Mouse (Mus musculus) embryonic fibroblast, embryonic 13.5 days (primary cell): ENCODE results near the gene Nhsl2. TPM values are rescaled to one million over a fixed set of nuclear protein-coding genes. Genes with fewer than 3 reads are reported as not detected.
"Not testable (repeated sequence)": the region's sequence is repeated elsewhere in the genome, so short reads cannot be mapped to it uniquely, and the experiment has no call there.

Experiments
- H3K27ac ChIP-seq: 2 replicates; pipeline ENCODE4 v1.5.1; 2012; ENCODE audit warnings: low read length, control low read depth, inconsistent platforms; ENCODE audit not compliant: insufficient read depth
- H3K4me1 ChIP-seq: 2 replicates; pipeline ENCODE4 v1.6.1; 2011; ENCODE audit warnings: low read length; ENCODE audit not compliant: control insufficient read depth, insufficient read depth
- H3K4me3 ChIP-seq: 2 replicates; pipeline ENCODE4 v1.5.1; 2011; ENCODE audit warnings: mild to moderate bottlenecking, control low read depth, low read length; ENCODE audit not compliant: insufficient read depth
- CTCF ChIP-seq: IDR thresholded peaks from 2 replicates; pipeline ENCODE4 v1.5.1; 2011; ENCODE audit warnings: mild to moderate bottlenecking, control low read depth, low read length, moderate library complexity, borderline replicate concordance; ENCODE audit not compliant: insufficient read depth
- POLR2A ChIP-seq: IDR thresholded peaks from 2 replicates; pipeline ENCODE4 v1.6.1; 2011; ENCODE audit warnings: low read depth, mild to moderate bottlenecking, control low read depth, low read length, moderate library complexity
- polyA plus RNA-seq: library from polyadenylated mRNA; stranded (reverse); fragments of >200 nt; gene quantifications from 2 replicates; pipeline ENCODE4 v1.2.4, GENCODE M21; 2011; ENCODE audit warnings: low read depth; ENCODE audit not compliant: missing spikeins, insufficient read length

Nhsl2 gene
- polyA plus RNA-seq = 6.2 and 15.6 TPM in 2 replicates

- TF ChIP-seq POLR2A = peak; percentile 64; the same call in 1 of the 2 replicates
- TF ChIP-seq CTCF = no peak
- no peak within 1 kb of the TSS for H3K27ac ChIP-seq
- H3K4me1 ChIP-seq = peaks cover 3% of the 10 kb centered on the region; the same call in 1 of the 2 replicates
- H3K4me3 ChIP-seq = peak within 1 kb of the TSS; percentile 40
Measured at GRCm38 (mm10) chrX:101849281-101849821, at the start of gene Nhsl2. Gene Nhsl2 (plus strand): TSS chrX:101849385.

DNA sequence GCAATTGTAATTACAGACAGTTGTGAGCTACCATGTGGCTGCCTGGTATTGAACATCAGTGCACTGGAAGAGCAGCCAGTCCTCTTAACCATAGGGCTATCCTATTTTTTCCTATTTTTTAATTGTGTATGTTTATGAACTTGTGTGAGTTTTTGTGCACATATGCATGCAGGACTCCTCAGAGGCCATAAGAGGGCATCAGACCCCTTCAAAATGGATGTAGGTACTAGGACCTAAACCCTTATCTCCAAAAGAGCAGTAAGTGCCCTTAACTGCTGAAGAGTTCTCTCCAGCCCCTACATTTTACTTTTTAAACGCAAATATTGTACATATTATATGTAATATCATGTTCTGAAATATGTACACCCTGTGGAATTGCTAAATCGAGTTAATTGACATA, 43.7 kb upstream of the Nhsl2 start:
- no peak overlapping the region for H3K27ac ChIP-seq
- no peak overlapping the region for H3K4me3 ChIP-seq
- no peaks in the 10 kb centered on the region for H3K4me1 ChIP-seq
- TF ChIP-seq CTCF = no peak
- TF ChIP-seq POLR2A = no peak

DNA sequence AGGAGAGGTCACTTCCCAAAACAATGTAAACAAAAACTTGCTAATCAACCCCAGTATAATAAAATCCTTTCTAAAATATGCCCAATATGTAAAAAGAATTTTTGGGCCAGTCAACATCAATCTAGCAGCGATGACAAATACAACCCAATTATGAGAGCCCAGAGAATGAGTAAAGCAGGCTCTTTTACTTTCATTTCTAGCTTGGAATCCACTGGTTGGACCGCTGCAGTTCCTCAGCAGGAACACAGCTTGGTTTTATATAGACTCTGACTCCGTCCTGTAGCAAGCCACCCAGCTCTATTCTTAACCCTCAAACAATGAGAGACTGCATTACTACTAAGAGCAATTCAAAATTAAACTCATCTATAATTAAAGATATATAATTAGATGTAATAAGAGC, 37.4 kb upstream of the Nhsl2 start:
- no peaks in the 10 kb centered on the region for H3K4me1 ChIP-seq
- no peak overlapping the region for H3K4me3 ChIP-seq
- no peak overlapping the region for H3K27ac ChIP-seq
- TF ChIP-seq POLR2A = no peak

DNA sequence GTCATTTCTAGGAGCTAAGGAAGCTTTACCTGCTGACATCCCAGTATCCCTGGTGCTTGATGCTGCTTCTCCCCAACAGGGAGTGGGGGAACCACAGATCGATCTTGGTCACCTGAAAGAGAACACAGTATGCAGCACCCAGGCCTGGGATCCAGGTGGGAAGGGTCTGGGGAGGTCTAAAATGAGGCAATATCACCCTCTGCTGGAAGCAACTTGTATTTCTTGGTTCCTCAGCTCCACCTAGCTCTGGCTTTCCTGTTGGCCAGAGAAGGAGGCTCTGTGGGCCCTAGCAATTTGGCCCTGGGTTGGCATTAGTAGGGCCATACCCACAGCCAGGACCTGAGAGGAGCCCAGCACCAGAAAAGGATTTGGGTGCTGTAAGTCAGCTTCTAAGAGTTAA, 30.0 kb upstream of the Nhsl2 start:
- Histone ChIP-seq H3K4me1 (no peaks in the 10 kb centered on the region), H3K4me3 (no peak overlapping the region), H3K27ac (no peak overlapping the region)
- TF ChIP-seq CTCF = no peak
- TF ChIP-seq POLR2A = no peak

DNA sequence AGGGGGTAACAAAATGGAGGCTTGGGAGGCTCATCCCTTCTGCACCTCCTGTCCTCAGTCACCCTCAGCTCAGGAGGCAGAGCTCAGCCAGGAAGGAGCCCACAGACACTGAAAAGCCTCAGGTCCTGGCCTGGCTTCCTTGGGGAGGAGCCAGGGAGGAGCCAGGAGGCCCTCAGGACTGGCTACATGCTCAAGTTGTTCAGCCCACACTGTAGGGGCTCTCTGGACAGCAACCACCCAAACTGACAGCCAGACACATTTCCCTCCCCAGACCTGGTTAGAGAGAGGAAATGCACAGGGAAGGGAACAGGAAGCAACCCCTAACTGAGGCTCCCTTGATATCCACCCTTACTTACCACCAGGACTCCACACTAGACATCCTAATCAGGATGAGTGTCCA, 29.2 kb upstream of the Nhsl2 start:
- H3K4me1 ChIP-seq, H3K27ac ChIP-seq, H3K4me3 ChIP-seq: not testable (repeated sequence)

- no peak for TF ChIP-seq POLR2A
- no peak for TF ChIP-seq CTCF
- no peak overlapping the region for H3K4me3 ChIP-seq
- H3K4me1 ChIP-seq = peaks cover 3% of the 10 kb centered on the region; the same call in 1 of the 2 replicates
- H3K27ac ChIP-seq = no peak overlapping the region
Measured at GRCm38 (mm10) chrX:101847191-101847795, 1.9 kb upstream of the Nhsl2 start.

- TF ChIP-seq CTCF (no peak), POLR2A (no peak)
Measured at GRCm38 (mm10) chrX:101849901-101850551, 841 bp downstream of the Nhsl2 start.

GRCm38 (mm10) chrX:101851566-101852354, 2.6 kb downstream of the Nhsl2 start:
- TF ChIP-seq CTCF (no peak), POLR2A (no peak)
- Histone ChIP-seq H3K4me3 (no peak overlapping the region), H3K27ac (no peak overlapping the region), H3K4me1 (no peaks in the 10 kb centered on the region)

More at GRCm38 (mm10) chrX:101849901-101850551, 841 bp downstream of the Nhsl2 start:
- Histone ChIP-seq H3K4me3 (peak overlapping the region; percentile 40), H3K4me1 (peaks cover 3% of the 10 kb centered on the region; the same call in 1 of the 2 replicates), H3K27ac (no peak overlapping the region)

DNA sequence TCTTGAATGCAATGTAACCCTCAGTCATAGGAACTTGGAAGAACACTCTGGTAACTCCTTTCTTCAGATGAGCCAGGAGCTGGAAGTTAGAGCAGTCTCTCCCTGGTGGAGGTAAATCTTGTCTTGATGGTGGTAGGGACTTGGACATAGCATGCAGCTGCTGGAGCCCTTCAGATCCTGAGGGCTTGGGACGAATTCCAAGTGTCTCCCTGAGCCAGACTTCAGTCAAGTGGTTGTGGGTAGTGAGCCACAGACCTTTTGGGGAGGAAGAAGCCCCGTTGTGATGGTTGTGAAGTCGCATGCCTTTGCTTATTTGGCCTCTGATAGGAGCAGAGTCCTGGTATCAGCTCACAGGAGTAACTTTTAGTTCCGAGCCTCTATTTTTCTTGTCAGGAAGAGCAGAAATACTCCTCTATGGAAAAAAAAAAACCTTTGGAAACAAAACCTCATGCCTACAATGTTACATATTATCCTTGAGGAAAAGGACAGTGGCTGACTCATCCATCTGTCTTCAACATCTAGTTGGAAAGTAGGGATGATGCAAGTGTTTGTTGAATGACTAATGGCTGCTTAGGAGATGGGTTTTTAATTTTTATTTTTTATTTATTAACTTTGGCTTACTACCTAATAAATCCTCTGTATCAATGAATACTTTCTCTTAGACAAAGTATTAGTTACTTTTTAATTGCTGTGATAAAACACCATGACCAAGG, 14.6 kb downstream of the Nhsl2 start:
- Histone ChIP-seq H3K4me3 (no peak overlapping the region), H3K27ac (peak overlapping the region; percentile 5), H3K4me1 (no peaks in the 10 kb centered on the region)
- TF ChIP-seq POLR2A = no peak
- no peak for TF ChIP-seq CTCF
